Mouse (Mus musculus) MEL (cell line): ENCODE results near the gene Pdzd8.

Source experiments
- CTCF ChIP-seq, 3 experiments: IDR thresholded peaks in 2 of 3; conservative IDR thresholded peaks in 1 of 3; 2 replicates each; pipeline ENCODE4 v1.5.1; 2011 to 2012; ENCODE audit warnings: low read length in 3 of 3, low read depth in 2 of 3, mild to moderate bottlenecking in 2 of 3, improper control_type of control experiment in 1 of 3, inconsistent platforms in 1 of 3, mixed read lengths in 1 of 3, moderate library complexity in 1 of 3; ENCODE audit not compliant: control insufficient read depth in 1 of 3, insufficient read depth in 1 of 3, poor library complexity in 1 of 3, severe bottlenecking in 1 of 3
- EP300 ChIP-seq, 2 experiments: IDR thresholded peaks; 2 replicates each; pipeline ENCODE4 v1.6.1; 2011; ENCODE audit warnings: improper control_type of control experiment in 2 of 2, low read length in 2 of 2, low read depth in 1 of 2, mild to moderate bottlenecking in 1 of 2
- GATA1 ChIP-seq: IDR thresholded peaks from 2 replicates; pipeline ENCODE4 v1.6.1; 2011; ENCODE audit warnings: low read depth, low read length, improper control_type of control experiment
- MAFK ChIP-seq: IDR thresholded peaks from 2 replicates; pipeline ENCODE4 v1.6.1; 2011; ENCODE audit warnings: low read depth, mild to moderate bottlenecking, low read length, improper control_type of control experiment, borderline replicate concordance
- MAZ ChIP-seq: IDR thresholded peaks from 2 replicates; pipeline ENCODE4 v1.6.1; 2012; ENCODE audit warnings: low read depth, mild to moderate bottlenecking, inconsistent platforms, low read length, improper control_type of control experiment
- POLR2A ChIP-seq, 2 experiments: IDR thresholded peaks; 2 replicates each; pipeline ENCODE4 v1.6.1; 2011 to 2012; ENCODE audit warnings: low read length in 2 of 2, mild to moderate bottlenecking in 2 of 2, control low read depth in 1 of 2, improper control_type of control experiment in 1 of 2, low read depth in 1 of 2, moderate library complexity in 1 of 2; ENCODE audit not compliant: control insufficient read depth in 1 of 2, insufficient read depth in 1 of 2, poor library complexity in 1 of 2
- TCF12 ChIP-seq: IDR thresholded peaks from 2 replicates; pipeline ENCODE4 v1.6.1; 2014; ENCODE audit warnings: low read depth, mild to moderate bottlenecking, inconsistent platforms, low read length, improper control_type of control experiment, moderate library complexity
- USF2 ChIP-seq, 2 experiments: IDR thresholded peaks; 2 replicates each; pipeline ENCODE4 v1.6.1; 2011 to 2012; ENCODE audit warnings: improper control_type of control experiment in 2 of 2, low read length in 2 of 2, borderline replicate concordance in 1 of 2, inconsistent platforms in 1 of 2, low read depth in 1 of 2, mild to moderate bottlenecking in 1 of 2; ENCODE audit not compliant: insufficient read depth in 1 of 2
- ZC3H11A ChIP-seq: IDR thresholded peaks from 2 replicates; pipeline ENCODE4 v1.6.1; 2012; ENCODE audit warnings: low read depth, mild to moderate bottlenecking, inconsistent platforms, low read length, improper control_type of control experiment

DNA sequence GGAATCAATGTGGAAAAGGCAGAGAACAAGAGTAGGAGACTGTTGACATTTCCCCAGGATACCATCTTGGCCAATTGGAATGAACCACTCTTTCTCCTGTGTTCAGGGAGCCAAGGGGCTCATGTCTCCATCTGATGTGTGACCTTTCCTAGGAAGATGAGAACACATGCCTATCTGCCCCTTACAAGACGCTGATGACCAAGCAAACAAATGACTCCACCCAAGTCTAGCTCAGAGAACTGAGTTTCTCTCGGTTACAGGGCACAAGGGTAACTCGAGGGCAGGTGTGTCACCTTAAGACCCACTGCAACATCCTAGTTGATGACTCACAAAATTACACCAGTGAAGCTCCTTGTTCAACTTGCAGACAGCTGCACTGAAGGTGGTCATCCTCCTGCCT, 18.1 kb upstream of the Pdzd8 start:
- no peak for TF ChIP-seq MAZ
- TF ChIP-seq MAFK = no peak
- TF ChIP-seq CTCF (IDR thresholded peaks at IDR 0.05 in 2 of 3, conservative IDR thresholded peaks at IDR 0.05 in 1 of 3; ENCODE audit: control insufficient read depth in 1 of 3, insufficient read depth in 1 of 3, low read depth in 2 of 3, low read length in 3 of 3, poor library complexity in 1 of 3, severe bottlenecking in 1 of 3) = no peak
- no peak for TF ChIP-seq POLR2A (IDR thresholded peaks at IDR 0.05; ENCODE audit: control insufficient read depth in 1 of 2, insufficient read depth in 1 of 2, low read depth in 1 of 2, low read length in 2 of 2, poor library complexity in 1 of 2)
- TF ChIP-seq TCF12 = no peak
- TF ChIP-seq EP300 (IDR thresholded peaks at IDR 0.05; ENCODE audit: low read depth in 1 of 2, low read length in 2 of 2) = no peak
- no peak for TF ChIP-seq USF2 (IDR thresholded peaks at IDR 0.05; ENCODE audit: borderline replicate concordance in 1 of 2, insufficient read depth in 1 of 2, low read depth in 1 of 2, low read length in 2 of 2)
- no peak for TF ChIP-seq ZC3H11A
- no peak for TF ChIP-seq GATA1
